Mouse (Mus musculus): ENCODE measurements around the gene B3galt4.

DNA sequence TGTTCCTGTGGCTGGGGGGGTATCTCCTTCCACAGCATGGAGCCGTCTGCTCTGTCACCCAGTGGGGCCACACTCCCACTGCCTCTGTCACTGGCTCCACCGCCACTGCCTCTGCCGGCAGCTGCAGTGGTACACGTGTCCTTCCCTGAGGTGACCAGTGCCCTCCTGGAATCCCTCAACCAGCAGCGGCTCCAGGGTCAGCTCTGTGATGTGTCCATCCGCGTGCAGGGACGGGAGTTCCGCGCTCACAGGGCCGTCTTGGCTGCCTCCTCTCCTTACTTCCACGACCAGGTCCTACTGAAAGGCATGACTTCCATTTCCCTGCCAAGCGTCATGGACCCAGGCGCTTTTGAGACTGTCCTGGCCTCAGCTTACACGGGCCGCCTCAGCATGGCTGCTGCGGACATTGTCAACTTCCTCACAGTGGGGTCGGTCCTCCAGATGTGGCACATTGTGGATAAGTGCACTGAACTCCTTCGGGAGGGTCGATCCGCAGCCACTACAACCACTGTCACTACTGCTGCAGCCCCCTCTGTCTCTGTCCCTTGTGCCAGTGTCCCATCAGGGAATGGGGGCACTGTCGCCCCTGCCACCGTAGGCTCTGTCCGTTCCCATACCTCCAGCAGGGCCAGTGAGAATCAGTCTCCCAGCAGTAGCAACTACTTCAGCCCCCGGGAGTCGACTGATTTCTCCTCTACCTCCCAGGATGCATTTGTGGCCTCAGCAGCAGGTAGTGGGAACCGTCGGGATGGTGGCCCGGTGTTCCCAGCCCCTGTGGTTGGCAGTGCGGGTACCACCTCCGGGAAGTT lies 34.2 kb downstream of the B3galt4 start:
- TF ChIP-seq CTCF (IDR thresholded peaks at IDR 0.05; ENCODE audit: borderline replicate concordance, extremely low read depth, insufficient read depth, insufficient read length) (no peak), POLR2A (IDR thresholded peaks at IDR 0.05; ENCODE audit: borderline replicate concordance, extremely low read depth, insufficient read depth, insufficient read length, poor library complexity, severe bottlenecking) (no peak)
